Mouse (Mus musculus): ENCODE data around the gene Slc9a8.

Slc9a8 gene

GRCm38 (mm10) chr2:167483081-167483826, 61.7 kb downstream of the Slc9a8 start:
- DNase-seq (ENCODE audit: low spot score in 2 of 2), result no peak

GRCm38 (mm10) chr2:167483827-167484410, 62.4 kb downstream of the Slc9a8 start:
- no peak for DNase-seq (ENCODE audit: low spot score in 2 of 2)

- DNase-seq (ENCODE audit: low spot score in 2 of 2), result no peak
Measured at GRCm38 (mm10) chr2:167484932-167485331, 63.4 kb downstream of the Slc9a8 start.

GRCm38 (mm10) chr2:167485501-167486377, 64.2 kb downstream of the Slc9a8 start:
- peak; percentile 32 to 52 for DNase-seq (ENCODE audit: low spot score in 2 of 2)

GRCm38 (mm10) chr2:167486573-167486972, 65.1 kb downstream of the Slc9a8 start:
- DNase-seq (ENCODE audit: low spot score in 2 of 2), result no peak

- no peak for DNase-seq (ENCODE audit: low spot score in 2 of 2)
Measured at GRCm38 (mm10) chr2:167487551-167487950, 66.0 kb downstream of the Slc9a8 start.

- DNase-seq (ENCODE audit: low spot score in 2 of 2), result no peak
Measured at GRCm38 (mm10) chr2:167487994-167488393, 66.5 kb downstream of the Slc9a8 start.

- DNase-seq (ENCODE audit: low spot score in 2 of 2), result no peak
Measured at GRCm38 (mm10) chr2:167490813-167491525, 69.5 kb downstream of the Slc9a8 start.

GRCm38 (mm10) chr2:167491757-167492708, 70.5 kb downstream of the Slc9a8 start, which contains the start of gene Rnf114:
Gene Rnf114, plus strand, starts transcription at chr2:167492645.
- DNase-seq (ENCODE audit: low spot score in 2 of 2), result peak in 1 of 2 experiments; percentile 26

GRCm38 (mm10) chr2:167492713-167493636, 71.5 kb downstream of the Slc9a8 start, which contains the start of gene Spata2:
Gene Spata2, minus strand, starts transcription at chr2:167492887.
- peak; percentile 93 to 94 for DNase-seq (ENCODE audit: low spot score in 2 of 2)

GRCm38 (mm10) chr2:167496437-167496836, 74.9 kb downstream of the Slc9a8 start:
- DNase-seq (ENCODE audit: low spot score in 2 of 2), result peak; percentile 48 to 56

- DNase-seq (ENCODE audit: low spot score in 2 of 2), result peak; percentile 47 to 69
Measured at GRCm38 (mm10) chr2:167497272-167497671, 75.8 kb downstream of the Slc9a8 start.

- DNase-seq (ENCODE audit: low spot score in 2 of 2), result no peak
Measured at GRCm38 (mm10) chr2:167502554-167503252, 81.2 kb downstream of the Slc9a8 start.

- DNase-seq (ENCODE audit: low spot score in 2 of 2), result peak; percentile 85 to 91
Measured at GRCm38 (mm10) chr2:167503253-167503895, 81.9 kb downstream of the Slc9a8 start.

GRCm38 (mm10) chr2:167503896-167504349, 82.4 kb downstream of the Slc9a8 start:
- DNase-seq (ENCODE audit: low spot score in 2 of 2), result no peak

- peak; percentile 59 to 61 for DNase-seq (ENCODE audit: low spot score in 2 of 2)
Measured at GRCm38 (mm10) chr2:167505127-167505526, 83.6 kb downstream of the Slc9a8 start.

GRCm38 (mm10) chr2:167506546-167507260, 85.2 kb downstream of the Slc9a8 start:
- no peak for DNase-seq (ENCODE audit: low spot score in 2 of 2)

Data from natural killer cell, adult 2 months (primary cell).